Mouse (Mus musculus): ENCODE measurements at regions not wholly inside any gene's neighbourhood (a gene's known extent, or its start where the extent isn't known, plus 50 kb on each side); places are given as distances from the start of the nearest gene placed in this dataset.

DNA sequence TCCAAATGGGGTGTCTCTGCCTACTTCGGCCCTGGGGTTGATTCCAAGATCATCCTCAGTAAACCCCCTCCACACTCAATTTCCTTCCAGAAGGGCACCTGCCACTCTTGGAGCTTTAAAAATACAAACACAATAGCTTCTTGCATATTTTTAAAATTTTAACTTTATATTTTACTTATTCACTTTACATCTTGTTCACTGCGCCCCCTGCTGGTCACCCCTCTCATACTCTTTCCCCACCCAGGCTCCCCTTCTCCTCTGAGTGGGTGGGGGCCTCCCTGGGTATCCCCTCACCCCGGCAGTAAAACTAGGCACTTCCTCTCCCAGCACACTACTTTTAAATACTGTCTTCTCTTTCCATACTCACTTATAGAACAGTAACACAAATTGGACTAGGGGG, 79.4 kb upstream of the Ubr2 start:
- TF ChIP-seq CTCF (IDR thresholded peaks at IDR 0.05; ENCODE audit: low read depth): peak; percentile 19
- no peak overlapping the region for H3K27ac ChIP-seq (ENCODE audit: low read depth)
- 79% methylated on average over 3 of the region's 3 CpGs for WGBS
- H3K4me1 ChIP-seq (ENCODE audit: insufficient read depth): no peaks in the 10 kb centered on the region
- no peaks in the 10 kb centered on the region for H3K27me3 ChIP-seq (ENCODE audit: insufficient read depth, low read length)
- ATAC-seq (ENCODE audit: insufficient read depth) (no peak), DNase-seq (peak; percentile 16)
- H3K9me3 ChIP-seq (ENCODE audit: low read depth, low read length): peaks cover 10% of the 10 kb centered on the region; the same call in 1 of the 2 replicates
- no peak overlapping the region for H3K9ac ChIP-seq
- H3K36me3 ChIP-seq (ENCODE audit: insufficient read depth): no peaks in the 10 kb centered on the region
- H3K4me3 ChIP-seq (ENCODE audit: low read depth, low read length): no peak overlapping the region
- H3K4me2 ChIP-seq: no peak overlapping the region

DNA sequence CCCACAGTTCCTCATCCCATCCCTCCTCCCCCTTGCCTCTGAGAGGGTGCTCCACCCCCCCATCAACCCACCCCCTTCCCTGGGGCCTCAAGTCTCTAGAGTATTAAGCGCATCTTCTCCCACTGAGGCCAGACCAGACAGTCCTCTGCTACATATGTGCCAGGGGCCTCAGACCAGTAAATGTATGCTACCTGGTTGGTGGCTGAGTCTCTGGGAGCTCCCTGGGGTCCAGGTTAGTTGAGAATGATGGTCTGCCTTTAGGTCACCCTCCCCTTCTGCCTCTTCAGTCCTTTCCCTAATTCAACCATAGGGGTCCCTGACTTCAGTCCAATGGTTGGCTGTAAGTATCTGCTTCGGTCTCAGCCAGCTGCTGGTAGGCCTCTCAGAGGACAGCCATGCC, 58.9 kb upstream of the Ubr2 start:
- 92% methylated on average over 2 of the region's 2 CpGs for WGBS
- H3K4me1 ChIP-seq (ENCODE audit: insufficient read depth): no peaks in the 10 kb centered on the region
- no peaks in the 10 kb centered on the region for H3K9me3 ChIP-seq (ENCODE audit: low read depth, low read length)
- no peak for ATAC-seq (ENCODE audit: insufficient read depth)
- no peak overlapping the region for H3K4me3 ChIP-seq (ENCODE audit: low read depth, low read length)
- H3K27ac ChIP-seq (ENCODE audit: low read depth): no peak overlapping the region
- H3K27me3 ChIP-seq (ENCODE audit: insufficient read depth, low read length): no peaks in the 10 kb centered on the region
- no peaks in the 10 kb centered on the region for H3K36me3 ChIP-seq (ENCODE audit: insufficient read depth)
- TF ChIP-seq CTCF (IDR thresholded peaks at IDR 0.05; ENCODE audit: low read depth): no peak
- H3K9ac ChIP-seq: no peak overlapping the region
- no peak for DNase-seq
- no peak overlapping the region for H3K4me2 ChIP-seq

DNA sequence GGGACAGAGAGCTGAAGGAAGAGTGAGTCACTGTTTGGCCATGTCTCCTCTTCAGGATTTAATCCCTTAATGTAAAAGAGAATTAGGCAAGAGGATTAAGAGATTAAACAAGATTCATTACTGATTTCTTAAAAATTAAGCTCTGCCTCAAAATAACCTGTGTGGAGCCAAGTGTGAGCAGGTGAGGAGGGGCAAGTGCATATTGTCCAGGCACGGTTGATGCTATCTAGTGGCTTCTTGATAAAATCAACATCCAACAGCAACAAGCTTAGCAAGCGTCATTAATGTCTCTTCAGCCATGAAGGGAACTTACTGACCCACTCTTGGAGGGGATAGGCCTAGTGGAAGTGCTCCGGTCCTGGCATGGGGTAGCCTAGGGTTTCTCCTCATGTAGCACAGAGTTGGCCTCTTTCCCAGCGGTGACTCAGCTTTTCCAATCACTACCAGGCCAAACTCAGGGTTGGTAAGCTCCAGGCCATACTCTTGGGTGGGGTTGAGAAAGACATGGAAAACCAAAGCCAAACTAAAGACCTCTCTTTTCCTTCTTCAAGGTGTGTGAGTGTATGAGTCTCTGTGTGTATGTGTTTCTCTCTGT, 55.0 kb upstream of the Ubr2 start:
- Histone ChIP-seq H3K4me3 (ENCODE audit: low read depth, low read length) (no peak overlapping the region), H3K27ac (ENCODE audit: low read depth) (no peak overlapping the region), H3K9ac (no peak overlapping the region), H3K9me3 (ENCODE audit: low read depth, low read length) (no peaks in the 10 kb centered on the region), H3K27me3 (ENCODE audit: insufficient read depth, low read length) (no peaks in the 10 kb centered on the region), H3K4me1 (ENCODE audit: insufficient read depth) (no peaks in the 10 kb centered on the region), H3K36me3 (ENCODE audit: insufficient read depth) (no peaks in the 10 kb centered on the region), H3K4me2 (no peak overlapping the region)
- TF ChIP-seq CTCF (IDR thresholded peaks at IDR 0.05; ENCODE audit: low read depth): no peak
- 73% methylated on average over 4 of the region's 4 CpGs for WGBS
- no peak for ATAC-seq (ENCODE audit: insufficient read depth)
- DNase-seq: no peak

DNA sequence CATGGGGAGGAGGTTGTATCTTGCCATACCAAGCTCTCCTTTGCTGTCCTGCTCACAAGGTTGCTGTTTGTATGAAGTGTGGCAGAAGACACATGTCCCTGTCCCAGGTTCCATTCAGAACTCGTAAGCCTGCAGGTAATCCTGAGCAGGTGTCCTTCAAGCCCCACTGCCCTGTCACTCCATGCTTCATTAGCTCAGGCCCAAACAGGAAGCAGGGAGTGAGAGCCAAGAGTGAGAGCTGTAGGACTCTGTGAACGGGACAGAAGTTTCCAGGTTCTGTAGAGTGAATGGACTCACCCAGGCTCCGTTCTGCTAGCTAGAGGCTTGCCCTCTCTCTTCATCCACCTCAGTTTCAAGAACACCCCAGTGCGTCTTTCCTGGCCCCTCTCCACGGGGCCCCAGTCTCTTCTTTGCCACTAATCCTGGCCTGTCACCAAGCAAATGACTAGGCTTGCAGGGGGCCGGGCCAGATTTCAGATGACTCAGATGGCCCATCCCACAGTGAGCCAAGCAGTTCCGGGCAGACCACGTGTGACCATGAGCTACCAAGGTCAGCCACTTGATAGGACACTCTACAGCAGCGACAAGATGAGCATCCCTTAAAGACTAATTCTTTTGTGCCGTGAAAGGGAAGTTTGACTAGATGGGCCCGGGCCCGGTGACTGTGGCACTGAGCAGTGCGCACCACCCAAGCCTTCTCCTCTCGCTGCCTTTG, 54.4 kb upstream of the Ubr2 start:
- Histone ChIP-seq H3K4me2 (no peak overlapping the region), H3K27ac (ENCODE audit: low read depth) (no peak overlapping the region), H3K4me3 (ENCODE audit: low read depth, low read length) (no peak overlapping the region), H3K9me3 (ENCODE audit: low read depth, low read length) (no peaks in the 10 kb centered on the region), H3K9ac (no peak overlapping the region), H3K36me3 (ENCODE audit: insufficient read depth) (no peaks in the 10 kb centered on the region), H3K27me3 (ENCODE audit: insufficient read depth, low read length) (no peaks in the 10 kb centered on the region), H3K4me1 (ENCODE audit: insufficient read depth) (no peaks in the 10 kb centered on the region)
- no peak for TF ChIP-seq CTCF (IDR thresholded peaks at IDR 0.05; ENCODE audit: low read depth)
- no peak for DNase-seq
- 76% methylated on average over 14 of the region's 14 CpGs for WGBS
- ATAC-seq (ENCODE audit: insufficient read depth): no peak

DNA sequence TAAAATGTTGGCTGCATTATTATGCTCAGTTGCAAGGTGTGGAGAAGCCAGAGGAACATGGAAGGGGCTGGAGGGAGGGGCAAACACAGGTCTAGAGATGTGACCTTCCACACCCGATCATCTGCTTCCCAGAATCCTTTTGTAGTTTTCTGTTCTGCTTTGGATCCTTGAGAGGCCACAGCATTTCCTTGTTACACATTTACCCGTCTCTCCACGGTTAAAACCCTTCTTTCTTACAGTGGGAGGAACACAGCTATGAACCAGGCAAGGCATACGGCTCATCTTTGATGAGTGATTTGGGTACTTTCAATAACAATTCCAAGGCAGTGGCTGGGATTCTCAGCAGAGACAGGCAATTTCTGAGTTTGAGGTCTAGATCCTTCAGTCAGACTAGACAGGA, 53.6 kb upstream of the Ubr2 start:
- Histone ChIP-seq H3K27me3 (ENCODE audit: insufficient read depth, low read length) (no peaks in the 10 kb centered on the region), H3K4me2 (no peak overlapping the region), H3K4me1 (ENCODE audit: insufficient read depth) (peaks cover 3% of the 10 kb centered on the region; the same call in 1 of the 2 replicates), H3K9ac (no peak overlapping the region), H3K9me3 (ENCODE audit: low read depth, low read length) (no peaks in the 10 kb centered on the region), H3K27ac (ENCODE audit: low read depth) (no peak overlapping the region), H3K4me3 (ENCODE audit: low read depth, low read length) (no peak overlapping the region), H3K36me3 (ENCODE audit: insufficient read depth) (no peaks in the 10 kb centered on the region)
- 87% methylated on average over 4 of the region's 4 CpGs for WGBS
- DNase-seq (no peak), ATAC-seq (ENCODE audit: insufficient read depth) (no peak)
- no peak for TF ChIP-seq CTCF (IDR thresholded peaks at IDR 0.05; ENCODE audit: low read depth)

DNA sequence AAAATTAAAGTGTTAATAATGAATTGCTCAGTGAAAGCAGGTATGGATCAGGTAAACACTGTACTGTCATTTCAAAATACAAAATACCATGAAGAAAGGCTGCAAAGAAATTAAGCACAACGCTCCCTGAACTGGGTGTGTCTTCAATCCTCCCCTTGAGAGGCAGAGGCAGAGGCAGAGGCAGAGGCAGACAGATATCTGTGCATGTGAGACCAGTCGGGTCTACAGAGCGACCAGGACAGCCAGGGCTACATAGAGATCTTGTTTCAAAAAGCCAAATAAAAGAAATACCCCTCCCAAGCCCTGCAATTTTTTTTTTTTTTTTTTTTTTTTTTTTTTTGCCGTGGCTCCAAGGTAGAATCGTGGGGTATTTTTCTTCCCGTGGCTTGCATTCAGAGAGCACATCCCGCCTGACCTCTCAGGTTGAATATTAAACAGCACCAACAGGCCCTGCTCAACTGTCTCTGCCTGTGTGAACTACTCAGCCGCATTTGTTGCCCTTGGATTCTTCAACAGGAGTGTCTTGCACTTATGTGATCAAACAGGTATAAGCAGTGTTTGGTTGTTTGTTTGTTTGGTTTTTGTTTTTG, 50.8 kb upstream of the Ubr2 start:
- Histone ChIP-seq H3K27me3 (ENCODE audit: insufficient read depth, low read length) (no peaks in the 10 kb centered on the region), H3K4me3 (ENCODE audit: low read depth, low read length) (no peak overlapping the region), H3K9me3 (ENCODE audit: low read depth, low read length) (no peaks in the 10 kb centered on the region), H3K27ac (ENCODE audit: low read depth) (no peak overlapping the region), H3K36me3 (ENCODE audit: insufficient read depth) (no peaks in the 10 kb centered on the region), H3K4me1 (ENCODE audit: insufficient read depth) (peaks cover 3% of the 10 kb centered on the region; the same call in 1 of the 2 replicates), H3K9ac (no peak overlapping the region), H3K4me2 (no peak overlapping the region)
- no peak for ATAC-seq (ENCODE audit: insufficient read depth)
- no peak for TF ChIP-seq CTCF (IDR thresholded peaks at IDR 0.05; ENCODE audit: low read depth)
- no peak for DNase-seq
- 64% methylated on average over 8 of the region's 8 CpGs for WGBS
